ENCODE assay signal across 13 mouse cellular contexts in genomic region chr16:22085411-22085810, GRCm38 (mm10).
"Had no signal": no experiment of that assay in that cellular context is flagged by ENCODE, and none has a peak within 500 bp of the region (broad histone marks: within the 10 kb centered on the region; RNA-seq: fewer than 3 reads in every experiment).

No protein-coding gene starts in this region.

- DNase-seq: gastrocnemius, postnatal 14 days; gastrocnemius, postnatal 36 days; heart, adult 11 months; heart, adult 2 months; heart, postnatal 10 days; heart, postnatal 4 days; kidney, adult 18-20 months; kidney, adult 8-10 months; kidney, postnatal 10 days; kidney, postnatal 25 days; kidney, postnatal 4 days; liver; liver, embryonic 13.5 days had no signal
